Comparison of ENCODE assay signal across 13 mouse cellular contexts in genomic region chr5:102765694-102766093, GRCm38 (mm10).
DNase-seq lines count a peak whose midpoint lies in the region; TF ChIP-seq lines count a peak whose summit lies in the region.
"Had no signal": no experiment of that assay in that cellular context is flagged by ENCODE, and none has a peak within 500 bp of the region (broad histone marks: within the 10 kb centered on the region; RNA-seq: fewer than 3 reads in every experiment).

No protein-coding gene starts in this region.

- intact Hi-C loops in gastrocnemius, adult 2 months (cut with DNase I) = loop anchor here (5.0 kb wide), 2 partner anchors 63 to 107 kb away; no protein-coding TSS in a partner anchor
- intact Hi-C loops in gastrocnemius, postnatal 36 days (cut with DNase I) = loop anchor here (5.0 to 10.0 kb wide), 2 partner anchors 53 to 109 kb away; no protein-coding TSS in a partner anchor

- H3K4me3 ChIP-seq in gastrocnemius, adult 2 months = no peak overlapping the region
- H3K4me3 ChIP-seq: embryonic facial prominence, embryonic 12.5 days; forebrain, embryonic 15.5 days; heart, embryonic 15.5 days; hindbrain, embryonic 13.5 days had no signal

- no peak overlapping the region for H3K27ac ChIP-seq in gastrocnemius, adult 2 months
- H3K27ac ChIP-seq: embryonic facial prominence, embryonic 12.5 days; forebrain, embryonic 15.5 days; heart, embryonic 15.5 days; hindbrain, embryonic 13.5 days; hindbrain, postnatal 0 days had no signal

- TF ChIP-seq CTCF in gastrocnemius, adult 2 months (IDR thresholded peaks at IDR 0.05) = no peak

- peak; percentile 28 for DNase-seq in gastrocnemius, adult 2 months
- no peak for DNase-seq in gastrocnemius, postnatal 36 days
- peak; percentile 75 for DNase-seq in kidney, adult 9 months
- DNase-seq in kidney, adult 11 months = no peak
- DNase-seq in kidney, postnatal 10 days = peak; percentile 67
- peak; percentile 43 to 59 for DNase-seq in kidney, postnatal 4 days
- DNase-seq in adrenal gland, adult 18-20 months (ENCODE audit: low spot score in 2 of 2) = no peak
- DNase-seq: cerebellum, adult 11-12 months had no signal

Comparison
In these comparisons a context has a peak if more than half of its experiments do, and no peak if none do; other contexts are left out.
1. DNase-seq: peak in gastrocnemius, adult 2 months (single experiment), kidney, adult 9 months (single experiment), kidney, postnatal 10 days (single experiment) and kidney, postnatal 4 days (2 of 2); none in gastrocnemius, postnatal 36 days (0 of 2), kidney, adult 11 months (single experiment) and adrenal gland, adult 18-20 months (0 of 2).